Mouse (Mus musculus) intestine, embryonic 14.5 days (tissue): ENCODE data around the gene Fgfr2. TPM values are rescaled to one million over a fixed set of nuclear protein-coding genes. Genes with fewer than 3 reads are reported as not detected.

Source experiments
- ATAC-seq: fragments of 200-750 bp; cut with Nextera tagmentation; replicated peaks from 2 replicates; pipeline ENCODE4 v1.8.0; 2017; ENCODE audit warnings: low read depth, moderate number of reproducible peaks, moderate TSS enrichment, moderate library complexity; ENCODE audit not compliant: low FRiP score, low TSS enrichment
- DNase-seq: peaks from one replicate; pipeline ENCODE4 v3.0.0-alpha.2; 2018; ENCODE audit warnings: low spot score
- H3K27ac ChIP-seq: fragments of 300-500 bp; sonication (generic); 2 replicates; pipeline ENCODE4 v1.5.1; 2014; ENCODE audit warnings: low read depth, mild to moderate bottlenecking, control low read depth
- H3K27me3 ChIP-seq: fragments of 300-500 bp; sonication (generic); replicated peaks from 2 replicates; pipeline ENCODE4 v1.6.1; 2014; ENCODE audit warnings: low read length, control low read depth; ENCODE audit not compliant: control insufficient read depth, insufficient read depth
- H3K36me3 ChIP-seq: fragments of 300-500 bp; sonication (generic); 2 replicates; pipeline ENCODE4 v1.6.1; 2014; ENCODE audit warnings: low read length, control low read depth; ENCODE audit not compliant: control insufficient read depth, insufficient read depth
- H3K4me1 ChIP-seq: fragments of 300-500 bp; sonication (generic); replicated peaks from 2 replicates; pipeline ENCODE4 v1.6.1; 2014; ENCODE audit warnings: low read length, control low read depth, mixed read lengths; ENCODE audit not compliant: control insufficient read depth, insufficient read depth
- H3K4me2 ChIP-seq: fragments of 300-500 bp; sonication (generic); 2 replicates; pipeline ENCODE4 v1.6.1; 2014; ENCODE audit warnings: low read length
- H3K4me3 ChIP-seq: fragments of 300-500 bp; sonication (generic); 2 replicates; pipeline ENCODE4 v1.5.1; 2014; ENCODE audit warnings: low read depth, low read length, control low read depth, mixed read lengths
- H3K9ac ChIP-seq: fragments of 300-500 bp; sonication (generic); 2 replicates; pipeline ENCODE4 v1.6.1; 2014; ENCODE audit warnings: mild to moderate bottlenecking, low read length
- H3K9me3 ChIP-seq: fragments of 300-500 bp; sonication (generic); 2 replicates; pipeline ENCODE4 v1.6.1; 2016; ENCODE audit warnings: low read length, control low read depth; ENCODE audit not compliant: control insufficient read depth
- WGBS: fragments of 180-500 bp; shearing (Covaris S2); extraction: QIAGEN DNeasy Blood & Tissue Kit; methylation state at CpG from one replicate; pipeline ENCODE4 v1.1.7; 2014; 5-methylcytosine and 5-hydroxymethylcytosine counted together
- polyA plus RNA-seq: library from polyadenylated mRNA; unstranded; fragments of >200 nt; fragmentation: Nextera tagmentation; extraction: Ambion mirVana; gene quantifications from 2 replicates; pipeline ENCODE4 v1.2.1, GENCODE M21; 2014

The Fgfr2 gene
- polyA plus RNA-seq, 1 experiment from 2014 or later, result 105 TPM

GRCm38 (mm10) chr7:130816243-130816642 is 2306.9 kb downstream of the Fgfr2 start:
- WGBS, result 88% methylated on average over 7 of the region's 7 CpGs
- ATAC-seq (no peak), DNase-seq (no peak)
- H3K9ac ChIP-seq, result no peak overlapping the region
- H3K4me1 ChIP-seq, result no peaks in the 10 kb centered on the region
- no peak overlapping the region for H3K4me2 ChIP-seq
- H3K9me3 ChIP-seq, result no peaks in the 10 kb centered on the region
- no peaks in the 10 kb centered on the region for H3K36me3 ChIP-seq
- H3K4me3 ChIP-seq, result no peak overlapping the region
- H3K27ac ChIP-seq, result no peak overlapping the region
- H3K27me3 ChIP-seq, result no peaks in the 10 kb centered on the region

GRCm38 (mm10) chr7:130815601-130816000 is 2307.5 kb downstream of the Fgfr2 start:
- H3K4me1 ChIP-seq, result no peaks in the 10 kb centered on the region
- H3K27ac ChIP-seq, result no peak overlapping the region
- H3K9ac ChIP-seq, result no peak overlapping the region
- no peak overlapping the region for H3K4me3 ChIP-seq
- WGBS, result 89% methylated on average over 10 of the region's 10 CpGs
- DNase-seq, result no peak
- no peaks in the 10 kb centered on the region for H3K27me3 ChIP-seq
- no peak for ATAC-seq
- H3K36me3 ChIP-seq, result no peaks in the 10 kb centered on the region
- no peaks in the 10 kb centered on the region for H3K9me3 ChIP-seq
- H3K4me2 ChIP-seq, result no peak overlapping the region

- Histone ChIP-seq H3K4me1 (peaks cover 16% of the 10 kb centered on the region), H3K27me3 (no peaks in the 10 kb centered on the region), H3K9ac (no peak overlapping the region), H3K4me2 (no peak overlapping the region), H3K27ac (no peak overlapping the region), H3K9me3 (no peaks in the 10 kb centered on the region), H3K36me3 (no peaks in the 10 kb centered on the region), H3K4me3 (no peak overlapping the region)
- DNase-seq (no peak), ATAC-seq (no peak)
- WGBS, result 42% methylated on average over 16 of the region's 16 CpGs
Measured at GRCm38 (mm10) chr7:130812407-130812806, 2310.7 kb downstream of the Fgfr2 start.

GRCm38 (mm10) chr7:130810238-130810637 is 2312.9 kb downstream of the Fgfr2 start:
- Histone ChIP-seq H3K27ac (no peak overlapping the region), H3K27me3 (no peaks in the 10 kb centered on the region), H3K4me2 (no peak overlapping the region), H3K4me1 (peaks cover 17% of the 10 kb centered on the region), H3K9me3 (no peaks in the 10 kb centered on the region), H3K9ac (no peak overlapping the region), H3K36me3 (no peaks in the 10 kb centered on the region), H3K4me3 (no peak overlapping the region)
- DNase-seq (no peak), ATAC-seq (no peak)
- 67% methylated on average over 4 of the region's 4 CpGs for WGBS

GRCm38 (mm10) chr7:130808694-130809093 is 2314.5 kb downstream of the Fgfr2 start:
- DNase-seq (no peak), ATAC-seq (no peak)
- Histone ChIP-seq H3K27me3 (no peaks in the 10 kb centered on the region), H3K27ac (no peak overlapping the region), H3K9me3 (no peaks in the 10 kb centered on the region), H3K9ac (no peak overlapping the region), H3K36me3 (no peaks in the 10 kb centered on the region), H3K4me3 (no peak overlapping the region), H3K4me1 (peaks cover 17% of the 10 kb centered on the region), H3K4me2 (no peak overlapping the region)
- WGBS, result 23% methylated on average over 6 of the region's 6 CpGs

GRCm38 (mm10) chr7:130807749-130808148 is 2315.4 kb downstream of the Fgfr2 start:
- H3K27ac ChIP-seq, result no peak overlapping the region
- no peaks in the 10 kb centered on the region for H3K36me3 ChIP-seq
- peaks cover 17% of the 10 kb centered on the region for H3K4me1 ChIP-seq
- H3K9ac ChIP-seq, result no peak overlapping the region
- H3K4me3 ChIP-seq, result no peak overlapping the region
- ATAC-seq, result 0 out of 2 replicates have a peak, but pooled peaks have one; percentile 23
- no peak for DNase-seq
- H3K27me3 ChIP-seq, result no peaks in the 10 kb centered on the region
- H3K4me2 ChIP-seq, result no peak overlapping the region
- H3K9me3 ChIP-seq, result no peaks in the 10 kb centered on the region
- 55% methylated on average over 8 of the region's 8 CpGs for WGBS

GRCm38 (mm10) chr7:130804991-130805390 is 2318.2 kb downstream of the Fgfr2 start:
- no peak overlapping the region for H3K4me2 ChIP-seq
- no peak for ATAC-seq

GRCm38 (mm10) chr7:130803251-130803825 is 2319.8 kb downstream of the Fgfr2 start:
- no peak overlapping the region for H3K9ac ChIP-seq
- H3K4me1 ChIP-seq, result peaks cover 10% of the 10 kb centered on the region
- no peaks in the 10 kb centered on the region for H3K36me3 ChIP-seq
- H3K9me3 ChIP-seq, result no peaks in the 10 kb centered on the region
- no peak overlapping the region for H3K27ac ChIP-seq
- H3K4me3 ChIP-seq, result no peak overlapping the region
- ATAC-seq (no peak), DNase-seq (no peak)
- H3K27me3 ChIP-seq, result no peaks in the 10 kb centered on the region
- 86% methylated on average over 8 of the region's 8 CpGs for WGBS
- no peak overlapping the region for H3K4me2 ChIP-seq

More at GRCm38 (mm10) chr7:130804991-130805390, 2318.2 kb downstream of the Fgfr2 start:
- H3K9me3 ChIP-seq, result no peaks in the 10 kb centered on the region
- peaks cover 17% of the 10 kb centered on the region for H3K4me1 ChIP-seq
- no peaks in the 10 kb centered on the region for H3K27me3 ChIP-seq
- no peak overlapping the region for H3K9ac ChIP-seq
- WGBS, result 83% methylated on average over 5 of the region's 5 CpGs
- H3K4me3 ChIP-seq, result no peak overlapping the region
- H3K36me3 ChIP-seq, result no peaks in the 10 kb centered on the region
- H3K27ac ChIP-seq, result no peak overlapping the region
- no peak for DNase-seq

GRCm38 (mm10) chr7:130801811-130802210 is 2321.3 kb downstream of the Fgfr2 start:
- Histone ChIP-seq H3K4me1 (no peaks in the 10 kb centered on the region), H3K27ac (no peak overlapping the region), H3K9ac (no peak overlapping the region), H3K4me2 (no peak overlapping the region), H3K27me3 (no peaks in the 10 kb centered on the region), H3K4me3 (no peak overlapping the region), H3K9me3 (no peaks in the 10 kb centered on the region), H3K36me3 (no peaks in the 10 kb centered on the region)
- 85% methylated on average over 4 of the region's 4 CpGs for WGBS
- ATAC-seq (no peak), DNase-seq (no peak)
